Mouse (Mus musculus): ENCODE measurements at regions not wholly inside any gene's neighbourhood (a gene's known extent, or its start where the extent isn't known, plus 50 kb on each side); places are given as distances from the start of the nearest gene placed in this dataset.

GRCm38 (mm10) chr5:51829606-51830005 lies 262.1 kb upstream of the Ppargc1a start:
- H3K36me3 ChIP-seq (ENCODE audit: insufficient read depth): no peaks in the 10 kb centered on the region
- no peak for TF ChIP-seq CTCF (IDR thresholded peaks at IDR 0.05; ENCODE audit: low read depth)
- no peak for ATAC-seq (ENCODE audit: insufficient read depth)
- 49% methylated on average over 3 of the region's 3 CpGs for WGBS
- H3K9me3 ChIP-seq (ENCODE audit: low read depth, low read length): no peaks in the 10 kb centered on the region
- DNase-seq: no peak
- H3K4me3 ChIP-seq (ENCODE audit: low read depth, low read length): no peak overlapping the region
- no peaks in the 10 kb centered on the region; the same call in 1 of the 2 replicates for H3K4me1 ChIP-seq (ENCODE audit: insufficient read depth)
- no peaks in the 10 kb centered on the region for H3K27me3 ChIP-seq (ENCODE audit: insufficient read depth, low read length)
- H3K4me2 ChIP-seq: no peak overlapping the region
- H3K9ac ChIP-seq: no peak overlapping the region
- H3K27ac ChIP-seq (ENCODE audit: low read depth): peak overlapping the region; percentile 46; the same call in 1 of the 2 replicates

GRCm38 (mm10) chr5:51829020-51829419 lies 261.5 kb upstream of the Ppargc1a start:
- H3K9ac ChIP-seq: no peak overlapping the region
- no peaks in the 10 kb centered on the region for H3K36me3 ChIP-seq (ENCODE audit: insufficient read depth)
- no peaks in the 10 kb centered on the region for H3K9me3 ChIP-seq (ENCODE audit: low read depth, low read length)
- peak; percentile 87 for DNase-seq
- WGBS: 42% methylated on average over 5 of the region's 5 CpGs
- no peak overlapping the region for H3K4me3 ChIP-seq (ENCODE audit: low read depth, low read length)
- H3K27ac ChIP-seq (ENCODE audit: low read depth): no peak overlapping the region; the same call in 1 of the 2 replicates
- peak; percentile 92 for ATAC-seq (ENCODE audit: insufficient read depth)
- H3K4me2 ChIP-seq: no peak overlapping the region
- H3K27me3 ChIP-seq (ENCODE audit: insufficient read depth, low read length): no peaks in the 10 kb centered on the region
- no peak for TF ChIP-seq CTCF (IDR thresholded peaks at IDR 0.05; ENCODE audit: low read depth)
- H3K4me1 ChIP-seq (ENCODE audit: insufficient read depth): no peaks in the 10 kb centered on the region; the same call in 1 of the 2 replicates

- 84% methylated on average over 1 of the region's 1 CpGs for WGBS
- Histone ChIP-seq H3K27me3 (ENCODE audit: insufficient read depth, low read length) (no peaks in the 10 kb centered on the region), H3K9me3 (ENCODE audit: low read depth, low read length) (no peaks in the 10 kb centered on the region), H3K9ac (no peak overlapping the region), H3K4me3 (ENCODE audit: low read depth, low read length) (no peak overlapping the region), H3K36me3 (ENCODE audit: insufficient read depth) (no peaks in the 10 kb centered on the region), H3K4me2 (no peak overlapping the region), H3K4me1 (ENCODE audit: insufficient read depth) (no peaks in the 10 kb centered on the region; the same call in 1 of the 2 replicates), H3K27ac (ENCODE audit: low read depth) (no peak overlapping the region)
- no peak for TF ChIP-seq CTCF (IDR thresholded peaks at IDR 0.05; ENCODE audit: low read depth)
- ATAC-seq (ENCODE audit: insufficient read depth) (no peak), DNase-seq (no peak)
Observed at GRCm38 (mm10) chr5:51826269-51826668, 258.7 kb upstream of the Ppargc1a start.

- Histone ChIP-seq H3K4me3 (ENCODE audit: low read depth, low read length) (no peak overlapping the region), H3K27me3 (ENCODE audit: insufficient read depth, low read length) (no peaks in the 10 kb centered on the region), H3K36me3 (ENCODE audit: insufficient read depth) (no peaks in the 10 kb centered on the region), H3K4me1 (ENCODE audit: insufficient read depth) (no peaks in the 10 kb centered on the region; the same call in 1 of the 2 replicates), H3K4me2 (no peak overlapping the region), H3K9me3 (ENCODE audit: low read depth, low read length) (no peaks in the 10 kb centered on the region), H3K9ac (no peak overlapping the region), H3K27ac (ENCODE audit: low read depth) (no peak overlapping the region)
- DNase-seq (peak; percentile 4), ATAC-seq (ENCODE audit: insufficient read depth) (no peak)
- WGBS: 78% methylated on average over 3 of the region's 3 CpGs
- no peak for TF ChIP-seq CTCF (IDR thresholded peaks at IDR 0.05; ENCODE audit: low read depth)
Observed at GRCm38 (mm10) chr5:51825584-51826088, 258.1 kb upstream of the Ppargc1a start.

GRCm38 (mm10) chr5:51824731-51825130 lies 257.2 kb upstream of the Ppargc1a start:
- TF ChIP-seq CTCF (IDR thresholded peaks at IDR 0.05; ENCODE audit: low read depth): no peak
- 75% methylated on average over 4 of the region's 4 CpGs for WGBS

GRCm38 (mm10) chr5:51823657-51824056 lies 256.1 kb upstream of the Ppargc1a start:
- H3K27ac ChIP-seq (ENCODE audit: low read depth): no peak overlapping the region
- H3K9ac ChIP-seq: no peak overlapping the region
- H3K4me3 ChIP-seq (ENCODE audit: low read depth, low read length): no peak overlapping the region
- no peak for DNase-seq
- no peak for ATAC-seq (ENCODE audit: insufficient read depth)
- H3K27me3 ChIP-seq (ENCODE audit: insufficient read depth, low read length): no peaks in the 10 kb centered on the region
- H3K4me1 ChIP-seq (ENCODE audit: insufficient read depth): no peaks in the 10 kb centered on the region
- H3K9me3 ChIP-seq (ENCODE audit: low read depth, low read length): no peaks in the 10 kb centered on the region
- H3K36me3 ChIP-seq (ENCODE audit: insufficient read depth): no peaks in the 10 kb centered on the region
- 86% methylated on average over 2 of the region's 2 CpGs for WGBS
- no peak for TF ChIP-seq CTCF (IDR thresholded peaks at IDR 0.05; ENCODE audit: low read depth)
- H3K4me2 ChIP-seq: no peak overlapping the region

More at GRCm38 (mm10) chr5:51824731-51825130, 257.2 kb upstream of the Ppargc1a start:
- Histone ChIP-seq H3K9me3 (ENCODE audit: low read depth, low read length) (no peaks in the 10 kb centered on the region), H3K4me2 (no peak overlapping the region), H3K27ac (ENCODE audit: low read depth) (no peak overlapping the region), H3K4me3 (ENCODE audit: low read depth, low read length) (no peak overlapping the region), H3K36me3 (ENCODE audit: insufficient read depth) (no peaks in the 10 kb centered on the region), H3K27me3 (ENCODE audit: insufficient read depth, low read length) (no peaks in the 10 kb centered on the region), H3K9ac (no peak overlapping the region), H3K4me1 (ENCODE audit: insufficient read depth) (no peaks in the 10 kb centered on the region; the same call in 1 of the 2 replicates)
- no peak for DNase-seq
- no peak for ATAC-seq (ENCODE audit: insufficient read depth)

GRCm38 (mm10) chr5:51816258-51816657 lies 248.7 kb upstream of the Ppargc1a start:
- H3K4me3 ChIP-seq (ENCODE audit: low read depth, low read length): no peak overlapping the region
- H3K36me3 ChIP-seq (ENCODE audit: insufficient read depth): no peaks in the 10 kb centered on the region
- ATAC-seq (ENCODE audit: insufficient read depth): no peak
- H3K9me3 ChIP-seq (ENCODE audit: low read depth, low read length): no peaks in the 10 kb centered on the region
- TF ChIP-seq CTCF (IDR thresholded peaks at IDR 0.05; ENCODE audit: low read depth): no peak
- H3K27ac ChIP-seq (ENCODE audit: low read depth): no peak overlapping the region
- DNase-seq: no peak
- H3K9ac ChIP-seq: no peak overlapping the region
- no peaks in the 10 kb centered on the region for H3K27me3 ChIP-seq (ENCODE audit: insufficient read depth, low read length)
- 63% methylated on average over 2 of the region's 2 CpGs for WGBS
- H3K4me2 ChIP-seq: no peak overlapping the region
- H3K4me1 ChIP-seq (ENCODE audit: insufficient read depth): no peaks in the 10 kb centered on the region
